Mouse (Mus musculus): Measurements from ENCODE around the gene Ggta1. TPM values are rescaled to one million over a fixed set of nuclear protein-coding genes. Genes with fewer than 3 reads are reported as not detected.
A peak's percentile ranks its signal among the peaks of the same experiment; 100 is the strongest.
"Not testable (repeated sequence)": the region's sequence is repeated elsewhere in the genome, so short reads cannot be mapped to it uniquely, and the experiment has no call there.

Gene Ggta1
- polyA plus RNA-seq, 1 experiment = 16.2 TPM

GRCm38 (mm10) chr2:35461131-35461947 is 1.7 kb downstream of the Ggta1 start:
- TF ChIP-seq CTCF (IDR thresholded peaks at IDR 0.05; ENCODE audit: control insufficient read depth, insufficient read depth, low read length) (no peak), POLR2A (IDR thresholded peaks at IDR 0.05; ENCODE audit: borderline replicate concordance, control insufficient read depth, low read depth, low read length) (0 out of 2 replicates have a peak, but pooled peaks have one; percentile 8)
- H3K4me3 ChIP-seq (replicated peaks; ENCODE audit: control insufficient read depth, low read depth, low read length) = peak overlapping the region; percentile 79
- H3K4me1 ChIP-seq (ENCODE audit: control insufficient read depth, insufficient read depth, low read length) = peaks cover 5% of the 10 kb centered on the region; the same call in 1 of the 2 replicates
- WGBS = 1% methylated on average over 20 of the region's 20 CpGs
- H3K27ac ChIP-seq (ENCODE audit: control insufficient read depth, insufficient read depth, low read depth, low read length, poor library complexity) = peak overlapping the region; percentile 69

GRCm38 (mm10) chr2:35460378-35460880 is 2.6 kb downstream of the Ggta1 start:
- 7% methylated on average over 6 of the region's 6 CpGs for WGBS
- H3K4me1 ChIP-seq (ENCODE audit: control insufficient read depth, insufficient read depth, low read length) = peaks cover 5% of the 10 kb centered on the region; the same call in 1 of the 2 replicates
- TF ChIP-seq CTCF (IDR thresholded peaks at IDR 0.05; ENCODE audit: control insufficient read depth, insufficient read depth, low read length) = no peak
- no peak for TF ChIP-seq POLR2A (IDR thresholded peaks at IDR 0.05; ENCODE audit: borderline replicate concordance, control insufficient read depth, low read depth, low read length)
- H3K27ac ChIP-seq (ENCODE audit: control insufficient read depth, insufficient read depth, low read depth, low read length, poor library complexity) = peak overlapping the region; percentile 58
- peak overlapping the region; percentile 79 for H3K4me3 ChIP-seq (replicated peaks; ENCODE audit: control insufficient read depth, low read depth, low read length)

GRCm38 (mm10) chr2:35459316-35459715 is 3.7 kb downstream of the Ggta1 start:
- Histone ChIP-seq H3K4me3 (replicated peaks; ENCODE audit: control insufficient read depth, low read depth, low read length) (no peak overlapping the region), H3K27ac (ENCODE audit: control insufficient read depth, insufficient read depth, low read depth, low read length, poor library complexity) (no peak overlapping the region), H3K4me1 (ENCODE audit: control insufficient read depth, insufficient read depth, low read length) (peaks cover 5% of the 10 kb centered on the region; the same call in 1 of the 2 replicates)
- no peak for TF ChIP-seq POLR2A (IDR thresholded peaks at IDR 0.05; ENCODE audit: borderline replicate concordance, control insufficient read depth, low read depth, low read length)
- TF ChIP-seq CTCF (IDR thresholded peaks at IDR 0.05; ENCODE audit: control insufficient read depth, insufficient read depth, low read length) = no peak

- TF ChIP-seq CTCF (IDR thresholded peaks at IDR 0.05; ENCODE audit: control insufficient read depth, insufficient read depth, low read length) (no peak), POLR2A (IDR thresholded peaks at IDR 0.05; ENCODE audit: borderline replicate concordance, control insufficient read depth, low read depth, low read length) (no peak)
- H3K4me3 ChIP-seq (replicated peaks; ENCODE audit: control insufficient read depth, low read depth, low read length) = no peak overlapping the region
- H3K27ac ChIP-seq (ENCODE audit: control insufficient read depth, insufficient read depth, low read depth, low read length, poor library complexity) = no peak overlapping the region
- H3K4me1 ChIP-seq (ENCODE audit: control insufficient read depth, insufficient read depth, low read length) = peaks cover 2% of the 10 kb centered on the region; the same call in 1 of the 2 replicates
- 96% methylated on average over 4 of the region's 4 CpGs for WGBS
Measured at GRCm38 (mm10) chr2:35458421-35458820, 4.6 kb downstream of the Ggta1 start.

- peaks cover 12% of the 10 kb centered on the region for H3K4me1 ChIP-seq (ENCODE audit: control insufficient read depth, insufficient read depth, low read length)
- no peak overlapping the region for H3K27ac ChIP-seq (ENCODE audit: control insufficient read depth, insufficient read depth, low read depth, low read length, poor library complexity)
- TF ChIP-seq POLR2A (IDR thresholded peaks at IDR 0.05; ENCODE audit: borderline replicate concordance, control insufficient read depth, low read depth, low read length) (no peak), CTCF (IDR thresholded peaks at IDR 0.05; ENCODE audit: control insufficient read depth, insufficient read depth, low read length) (no peak)
- no peak overlapping the region for H3K4me3 ChIP-seq (replicated peaks; ENCODE audit: control insufficient read depth, low read depth, low read length)
- 8% methylated on average over 3 of the region's 3 CpGs for WGBS
Measured at GRCm38 (mm10) chr2:35453736-35454135, 9.3 kb downstream of the Ggta1 start.

- WGBS = 80% methylated on average over 6 of the region's 6 CpGs
Measured at GRCm38 (mm10) chr2:35452695-35453094, 10.3 kb downstream of the Ggta1 start.

GRCm38 (mm10) chr2:35451484-35452050 is 11.5 kb downstream of the Ggta1 start:
- 67% methylated on average over 5 of the region's 5 CpGs for WGBS
- Histone ChIP-seq H3K4me1 (ENCODE audit: control insufficient read depth, insufficient read depth, low read length) (peaks cover 17% of the 10 kb centered on the region), H3K27ac (ENCODE audit: control insufficient read depth, insufficient read depth, low read depth, low read length, poor library complexity) (no peak overlapping the region)

More at GRCm38 (mm10) chr2:35452695-35453094, 10.3 kb downstream of the Ggta1 start:
- H3K4me1 ChIP-seq (ENCODE audit: control insufficient read depth, insufficient read depth, low read length) = peaks cover 15% of the 10 kb centered on the region
- not testable (repeated sequence) for H3K4me3 ChIP-seq (replicated peaks; ENCODE audit: control insufficient read depth, low read depth, low read length); H3K27ac ChIP-seq (ENCODE audit: control insufficient read depth, insufficient read depth, low read depth, low read length, poor library complexity)

GRCm38 (mm10) chr2:35450856-35451255 is 12.2 kb downstream of the Ggta1 start:
- no peak overlapping the region for H3K27ac ChIP-seq (ENCODE audit: control insufficient read depth, insufficient read depth, low read depth, low read length, poor library complexity)

More at GRCm38 (mm10) chr2:35451484-35452050, 11.5 kb downstream of the Ggta1 start:
- H3K4me3 ChIP-seq (replicated peaks; ENCODE audit: control insufficient read depth, low read depth, low read length) = no peak overlapping the region
- no peak for TF ChIP-seq CTCF (IDR thresholded peaks at IDR 0.05; ENCODE audit: control insufficient read depth, insufficient read depth, low read length)
- no peak for TF ChIP-seq POLR2A (IDR thresholded peaks at IDR 0.05; ENCODE audit: borderline replicate concordance, control insufficient read depth, low read depth, low read length)

More at GRCm38 (mm10) chr2:35450856-35451255, 12.2 kb downstream of the Ggta1 start:
- Histone ChIP-seq H3K4me1 (ENCODE audit: control insufficient read depth, insufficient read depth, low read length) (peaks cover 21% of the 10 kb centered on the region), H3K4me3 (replicated peaks; ENCODE audit: control insufficient read depth, low read depth, low read length) (no peak overlapping the region)
- 66% methylated on average over 4 of the region's 4 CpGs for WGBS
- TF ChIP-seq CTCF (IDR thresholded peaks at IDR 0.05; ENCODE audit: control insufficient read depth, insufficient read depth, low read length) (no peak), POLR2A (IDR thresholded peaks at IDR 0.05; ENCODE audit: borderline replicate concordance, control insufficient read depth, low read depth, low read length) (no peak)
